Mouse (Mus musculus): ENCODE data around the gene Gm26566. TPM values are rescaled to one million over a fixed set of nuclear protein-coding genes. Genes with fewer than 3 reads are reported as not detected.

The Gm26566 gene
- total RNA-seq, 2 experiments from 2014 or later: 0.50 TPM

Other genes with a start within 250 kb of the Gm26566 start
- gene Ifnb1, start 199.0 kb upstream of the Gm26566 start, total RNA-seq (2021): not detected
- not detected for gene Ifna15, start 163.6 kb upstream of the Gm26566 start, total RNA-seq (2021)
- gene Ifna14, start 150.0 kb upstream of the Gm26566 start, total RNA-seq (2021): not detected
- not detected for gene Ifna9, start 129.4 kb upstream of the Gm26566 start, total RNA-seq (2021)
- not detected for gene Ifna12, start 118.4 kb upstream of the Gm26566 start, total RNA-seq (2021)
- not detected for gene C87499, start 87.4 kb upstream of the Gm26566 start, total RNA-seq (2021)
- gene Ifna13, start 77.3 kb upstream of the Gm26566 start, total RNA-seq (2021): not detected
- gene Ifna16, start 44.9 kb upstream of the Gm26566 start, total RNA-seq (2021): not detected
- not detected for gene Ifna2, start 37.9 kb upstream of the Gm26566 start, total RNA-seq (2021)
- gene Ifnab, start 30.4 kb upstream of the Gm26566 start, total RNA-seq (2021): not detected
- gene Klhl9, start 660 bp downstream of the Gm26566 start, total RNA-seq (2021): 10 to 100 TPM; 82.6 to 87.1 TPM
- not detected for gene Gm13271, start 33.1 kb downstream of the Gm26566 start, total RNA-seq (2021)
- gene Gm13283, start 38.3 kb downstream of the Gm26566 start, total RNA-seq (2021): not detected
- not detected for gene Gm13290, start 52.0 kb downstream of the Gm26566 start, total RNA-seq (2021)
- not detected for gene Gm13289, start 55.1 kb downstream of the Gm26566 start, total RNA-seq (2021)
- gene Gm13272, start 58.0 kb downstream of the Gm26566 start, total RNA-seq (2021): not detected
- not detected for gene Ifnz, start 60.3 kb downstream of the Gm26566 start, total RNA-seq (2021)
- gene Gm13276, start 63.9 kb downstream of the Gm26566 start, total RNA-seq (2021): not detected
- gene Gm13277, start 66.8 kb downstream of the Gm26566 start, total RNA-seq (2021): not detected
- not detected for gene Gm13278, start 69.7 kb downstream of the Gm26566 start, total RNA-seq (2021)
- gene Gm13275, start 72.7 kb downstream of the Gm26566 start, total RNA-seq (2021): not detected
- not detected for gene Gm13279, start 75.6 kb downstream of the Gm26566 start, total RNA-seq (2021)
- gene Gm13285, start 77.9 kb downstream of the Gm26566 start, total RNA-seq (2021): under 1 TPM; 0.31 to 0.40 TPM
- not detected for gene Gm13287, start 81.4 kb downstream of the Gm26566 start, total RNA-seq (2021)
- gene Gm13288, start 83.7 kb downstream of the Gm26566 start, total RNA-seq (2021): not detected
- gene Ifna7, start 94.4 kb downstream of the Gm26566 start, total RNA-seq (2021): not detected
- not detected for gene Ifna11, start 98.2 kb downstream of the Gm26566 start, total RNA-seq (2021)
- gene Ifna6, start 105.6 kb downstream of the Gm26566 start, total RNA-seq (2021): not detected
- not detected for gene Ifna5, start 113.7 kb downstream of the Gm26566 start, total RNA-seq (2021)
- gene Ifna4, start 120.1 kb downstream of the Gm26566 start, total RNA-seq (2021): not detected
- gene Ifna1, start 128.3 kb downstream of the Gm26566 start, total RNA-seq (2021): not detected
- gene Ifne, start 158.4 kb downstream of the Gm26566 start, total RNA-seq (2021): not detected

Data from heart, postnatal 10 days (tissue).